Mouse (Mus musculus): Measurements from ENCODE around the gene Cfap61. TPM values are rescaled to one million over a fixed set of nuclear protein-coding genes. Genes with fewer than 3 reads are reported as not detected.

Cfap61 gene
- total RNA-seq, 2 experiments from 2014 or later = 0.95 to 1.2 TPM

DNA sequence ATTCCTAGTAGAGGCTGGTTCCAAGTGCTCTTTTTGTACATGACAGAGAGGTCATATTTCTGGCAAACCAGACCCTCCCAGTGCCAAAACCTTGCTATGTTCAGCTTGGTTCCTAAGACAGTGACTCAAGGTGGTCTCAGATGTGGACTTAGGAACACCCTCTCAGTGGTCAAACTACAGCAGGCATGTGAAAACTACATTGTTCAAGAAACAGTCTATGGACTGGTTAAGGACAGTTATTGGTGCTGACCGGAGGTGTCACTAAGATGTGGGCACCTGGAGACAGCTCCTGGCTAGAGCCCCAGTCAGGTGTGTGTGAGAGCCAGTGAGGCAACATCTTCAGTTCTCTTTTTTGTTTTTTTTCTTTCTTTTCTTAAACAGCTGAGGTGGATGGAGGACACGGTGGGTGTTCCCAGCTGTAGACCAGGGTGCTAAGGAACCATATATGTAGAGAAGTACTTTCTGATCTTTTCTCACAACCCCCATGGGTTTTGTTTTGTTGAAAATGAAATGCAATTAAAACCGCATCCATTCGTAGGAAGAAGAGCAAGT is 304.7 kb downstream of the Cfap61 start:
- DNase-seq (ENCODE audit: low spot score) = no peak
- intact Hi-C loops (cut with DNase I) = no loop called here

DNA sequence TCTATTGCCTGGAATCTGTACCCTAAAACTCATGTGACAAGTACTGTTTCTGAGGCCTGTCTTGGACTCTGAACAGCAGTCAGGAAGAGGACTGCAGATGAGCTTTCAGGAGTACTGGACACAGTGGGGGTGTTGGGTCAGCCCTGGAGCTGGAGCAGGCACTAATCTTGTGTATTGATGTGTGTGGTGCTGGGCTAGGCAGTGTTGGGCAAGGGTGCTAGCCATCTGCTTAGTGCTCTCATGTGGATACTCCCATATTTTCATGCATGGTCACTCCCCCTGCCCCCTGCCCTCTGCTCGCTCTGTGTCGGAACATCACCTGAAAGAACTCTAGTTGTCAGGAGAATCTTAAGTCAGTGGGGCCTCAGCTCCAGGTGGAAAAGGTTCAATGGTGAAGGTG is 309.5 kb downstream of the Cfap61 start:
- DNase-seq (ENCODE audit: low spot score) = no peak
- intact Hi-C loops (cut with DNase I) = no loop called here

DNA sequence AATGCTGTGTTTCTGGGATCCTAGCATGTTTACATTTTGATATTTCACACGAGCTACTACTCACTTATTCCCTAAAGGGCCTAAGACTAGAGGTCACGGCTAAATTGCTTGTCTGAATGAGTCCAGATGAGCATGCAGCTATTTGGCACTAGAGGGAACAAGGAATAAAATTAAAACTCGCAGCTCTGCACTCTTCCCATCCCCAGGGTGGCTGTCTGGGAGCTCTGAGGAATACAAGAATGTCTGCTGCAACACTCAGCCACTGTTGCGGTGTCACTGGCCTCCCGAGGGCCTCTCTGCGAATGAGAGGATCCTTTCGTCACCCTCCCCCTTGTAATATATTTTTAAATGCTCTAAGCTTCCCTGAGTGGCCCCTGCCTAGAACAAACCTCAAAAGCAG is 310.8 kb downstream of the Cfap61 start:
- no peak for DNase-seq (ENCODE audit: low spot score)
- intact Hi-C loops (cut with DNase I) = no loop called here

DNA sequence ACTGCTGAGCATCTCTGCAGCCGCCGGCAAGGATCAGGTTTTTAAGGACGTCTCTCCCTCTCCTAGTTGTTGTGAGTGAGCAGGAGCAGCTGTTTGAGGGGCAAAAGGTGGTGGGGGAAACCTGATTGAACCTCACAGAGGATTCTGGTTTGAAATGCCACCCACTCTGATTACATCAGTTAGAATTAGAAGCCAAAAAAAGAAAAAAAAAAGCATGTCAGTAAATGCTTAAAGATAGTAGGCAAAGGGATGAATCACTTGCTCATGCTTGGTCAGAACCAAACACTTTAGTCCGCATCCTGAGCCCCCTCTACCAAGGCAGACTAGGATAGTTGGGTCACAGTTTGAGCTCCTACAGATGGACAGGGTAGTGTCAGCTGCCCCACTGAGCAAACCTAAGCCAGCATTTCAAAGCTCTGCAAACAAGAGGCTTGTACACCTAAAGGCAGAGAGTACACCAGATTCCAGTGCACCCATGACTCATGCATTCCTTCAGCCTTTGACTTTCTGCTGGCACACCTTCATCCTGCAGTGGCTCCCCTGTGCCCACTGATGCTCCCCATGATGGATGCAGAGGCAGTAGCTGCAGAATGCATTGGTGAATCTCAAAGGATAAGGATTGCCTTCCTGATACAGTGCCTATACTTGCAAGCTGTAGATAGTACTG is 312.0 kb downstream of the Cfap61 start:
- intact Hi-C loops (cut with DNase I) = no loop called here

DNA sequence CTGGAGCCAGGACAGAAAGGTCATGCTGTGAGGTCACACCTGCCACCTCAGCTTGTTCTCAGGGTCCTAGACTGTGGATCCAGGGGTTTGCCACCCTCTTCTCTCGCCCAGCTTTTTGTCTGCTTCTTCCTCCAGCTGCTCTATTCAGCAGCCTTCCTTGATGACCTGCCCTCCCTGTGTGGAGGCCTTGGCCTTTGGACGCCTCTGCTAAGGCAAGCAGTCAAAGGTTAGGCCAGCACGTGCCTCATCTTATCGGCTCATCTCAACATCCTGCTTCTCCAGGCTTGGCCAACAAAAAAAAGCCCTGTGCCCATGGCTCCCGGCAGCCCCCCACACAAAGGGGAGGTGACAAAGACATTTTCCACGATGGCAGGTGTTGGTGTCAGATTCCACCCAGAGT is 313.0 kb downstream of the Cfap61 start:
- intact Hi-C loops (cut with DNase I) = no loop called here
- DNase-seq (ENCODE audit: low spot score) = no peak

More for the DNA sequence above, 312.0 kb downstream of the Cfap61 start:
- no peak for DNase-seq (ENCODE audit: low spot score)

DNA sequence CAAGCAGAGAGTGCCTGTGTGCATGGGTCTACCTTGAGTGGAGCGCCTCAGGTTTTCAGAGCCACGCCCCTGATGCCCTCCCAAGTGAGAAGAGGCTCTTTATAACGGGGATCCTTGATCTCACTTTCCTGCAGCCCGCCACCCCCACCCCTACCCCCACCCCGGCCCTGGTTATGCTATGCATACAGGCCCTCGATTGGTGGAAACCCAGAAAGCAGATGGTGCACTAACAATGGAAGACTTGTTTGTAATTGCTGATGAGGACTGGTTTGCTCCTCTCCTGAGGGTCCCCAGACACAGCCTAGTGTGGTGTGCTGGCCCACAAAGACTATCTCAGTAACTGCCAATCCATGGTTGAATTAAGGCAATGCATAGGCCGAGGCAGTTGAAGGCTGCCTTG is 314.4 kb downstream of the Cfap61 start:
- no peak for DNase-seq (ENCODE audit: low spot score)
- intact Hi-C loops (cut with DNase I) = no loop called here

DNA sequence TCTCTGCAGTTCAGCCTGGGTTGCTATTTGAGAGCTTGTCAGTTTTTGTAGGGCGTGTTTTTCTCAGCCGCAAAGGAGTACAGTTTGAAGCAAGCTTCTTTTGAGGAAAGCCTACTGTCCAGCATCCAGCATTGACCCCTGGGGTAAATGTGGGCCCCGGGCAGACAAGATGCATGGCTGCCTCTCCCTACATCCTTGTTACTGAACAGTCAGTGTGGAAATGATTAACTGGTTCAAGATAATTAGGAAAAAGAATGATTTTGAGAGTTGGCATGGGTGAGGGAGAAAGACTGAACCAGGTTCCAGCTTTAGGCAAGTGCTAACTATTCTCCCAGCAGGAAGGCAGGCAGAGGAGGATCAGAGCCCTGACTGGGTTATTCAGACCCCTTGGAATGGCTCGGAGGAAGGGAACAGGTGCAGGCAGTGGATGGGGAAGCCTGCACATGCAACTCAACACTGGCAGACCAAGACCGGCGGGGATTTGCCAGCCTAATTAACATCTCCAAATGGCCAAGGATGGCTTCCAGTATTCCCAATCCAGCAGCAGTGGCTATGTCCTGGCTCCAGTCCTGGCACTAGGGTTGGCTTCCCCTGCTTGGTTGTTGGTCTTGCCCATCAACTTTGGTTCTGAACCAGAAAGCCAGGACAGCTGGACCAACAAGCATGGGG is 315.8 kb downstream of the Cfap61 start:
- no peak for DNase-seq (ENCODE audit: low spot score)
- intact Hi-C loops (cut with DNase I) = loop anchor here (10.0 kb wide), 1 partner anchor 296 kb away; no protein-coding TSS in a partner anchor

DNA sequence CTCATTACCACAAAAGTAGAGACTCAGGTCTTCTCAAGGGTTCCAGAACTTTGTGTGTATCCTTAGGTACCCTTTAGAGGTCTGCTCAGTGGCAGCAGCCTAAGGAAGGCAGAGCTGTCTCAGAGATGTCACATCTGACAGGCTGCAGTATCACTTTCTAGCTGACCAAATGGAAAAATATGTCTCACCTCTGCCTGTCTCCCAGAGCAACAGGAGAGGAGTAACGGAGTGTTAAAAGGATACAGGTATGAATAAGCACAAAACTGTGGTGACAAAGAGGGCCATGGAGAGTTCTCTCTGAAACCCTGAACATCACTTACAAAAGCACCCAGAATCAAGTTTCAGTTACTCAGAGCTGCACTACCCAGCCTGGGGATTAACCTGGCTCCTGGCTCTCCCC is 319.8 kb downstream of the Cfap61 start:
- no peak for DNase-seq (ENCODE audit: low spot score)
- intact Hi-C loops (cut with DNase I) = loop anchor here (10.0 kb wide), 1 partner anchor 300 kb away; no protein-coding TSS in a partner anchor

DNA sequence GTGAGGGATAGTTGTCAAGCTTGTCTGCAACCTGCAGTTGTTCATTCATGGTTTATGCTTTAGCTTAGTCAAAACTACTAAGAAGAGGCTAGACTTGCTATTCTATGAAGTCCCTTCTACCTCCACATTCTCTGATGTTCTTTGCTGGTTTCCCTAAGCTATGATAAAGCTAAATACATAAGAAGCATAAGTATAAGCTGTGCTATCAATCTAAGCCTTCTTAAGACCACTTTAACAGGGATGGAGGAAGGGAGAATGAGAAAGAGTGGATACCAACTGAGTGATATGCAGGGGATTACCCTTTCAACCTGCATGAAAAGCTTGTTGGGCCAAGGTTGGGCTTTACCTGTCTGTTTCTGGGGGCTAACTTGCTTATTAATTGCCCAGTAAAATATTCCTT is 321.1 kb downstream of the Cfap61 start:
- DNase-seq (ENCODE audit: low spot score) = no peak
- intact Hi-C loops (cut with DNase I) = loop anchor here (10.0 kb wide), 1 partner anchor 301 kb away; no protein-coding TSS in a partner anchor

DNA sequence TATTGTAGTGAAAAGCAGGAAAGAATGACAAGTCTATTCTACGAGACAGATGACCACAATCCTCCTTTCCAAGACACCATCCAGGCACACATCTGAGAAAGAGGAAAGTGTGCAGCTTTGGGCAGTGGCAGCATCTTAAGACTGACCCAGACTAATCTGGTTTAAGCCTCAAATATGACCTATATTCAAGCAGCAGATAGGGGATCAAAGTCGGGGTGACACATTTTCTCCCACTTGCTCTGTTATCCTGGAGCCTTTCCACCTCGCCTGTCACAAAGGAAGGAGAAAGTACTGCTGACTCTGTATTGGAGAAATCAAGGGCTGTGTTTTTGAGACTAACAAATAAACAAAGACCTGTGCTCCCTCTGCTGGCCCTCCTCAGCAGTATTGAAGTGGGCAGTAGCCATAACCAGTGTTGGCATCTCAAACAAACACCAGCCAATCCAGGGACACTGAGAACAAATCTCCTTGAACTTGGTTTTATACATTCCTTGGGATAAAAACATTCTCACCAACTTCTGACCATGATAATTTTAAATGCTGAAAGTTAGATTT is 321.8 kb downstream of the Cfap61 start:
- intact Hi-C loops (cut with DNase I) = loop anchor here (10.0 kb wide), 1 partner anchor 302 kb away; no protein-coding TSS in a partner anchor
- no peak for DNase-seq (ENCODE audit: low spot score)

DNA sequence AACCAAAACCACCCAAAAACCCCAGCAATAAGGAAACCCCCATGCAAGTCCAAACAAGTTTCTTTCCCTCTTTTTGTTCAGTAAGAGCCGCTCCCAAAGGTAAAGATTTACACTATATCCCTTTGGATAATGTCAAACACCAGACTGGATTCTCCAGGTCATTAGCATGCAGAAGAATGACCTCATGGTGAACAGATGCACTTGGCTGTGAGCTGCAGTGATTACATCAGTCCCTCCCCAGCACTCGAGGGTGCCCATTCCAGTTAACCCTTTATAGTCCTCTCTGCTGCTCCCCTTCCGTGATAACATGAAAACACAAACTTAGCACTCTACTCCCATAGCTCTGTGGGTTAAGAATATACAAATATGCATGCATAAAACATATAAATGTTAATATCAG is 322.5 kb downstream of the Cfap61 start:
- no peak for DNase-seq (ENCODE audit: low spot score)
- intact Hi-C loops (cut with DNase I) = loop anchor here (10.0 kb wide), 1 partner anchor 302 kb away; no protein-coding TSS in a partner anchor

DNA sequence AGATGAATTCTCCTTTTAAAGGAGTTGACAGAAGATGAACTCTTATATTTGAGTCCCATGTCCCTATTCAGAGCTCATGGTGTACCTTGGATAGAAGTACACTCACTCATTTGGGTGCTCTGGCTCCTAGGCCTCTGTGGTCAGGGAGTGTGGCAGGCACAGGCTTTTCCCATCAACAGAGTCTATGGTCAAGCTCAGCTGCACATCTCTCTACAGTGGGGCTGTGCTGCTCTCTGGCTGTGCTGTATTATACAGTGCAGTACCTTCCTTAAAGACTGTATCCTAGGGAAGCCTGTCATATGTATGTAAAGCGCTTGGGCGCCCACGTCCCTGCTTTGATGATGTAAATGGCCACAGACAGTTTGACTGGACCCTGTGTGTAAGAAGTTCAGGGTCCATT is 323.0 kb downstream of the Cfap61 start:
- DNase-seq (ENCODE audit: low spot score) = no peak
- intact Hi-C loops (cut with DNase I) = loop anchor here (10.0 kb wide), 1 partner anchor 303 kb away; no protein-coding TSS in a partner anchor

DNA sequence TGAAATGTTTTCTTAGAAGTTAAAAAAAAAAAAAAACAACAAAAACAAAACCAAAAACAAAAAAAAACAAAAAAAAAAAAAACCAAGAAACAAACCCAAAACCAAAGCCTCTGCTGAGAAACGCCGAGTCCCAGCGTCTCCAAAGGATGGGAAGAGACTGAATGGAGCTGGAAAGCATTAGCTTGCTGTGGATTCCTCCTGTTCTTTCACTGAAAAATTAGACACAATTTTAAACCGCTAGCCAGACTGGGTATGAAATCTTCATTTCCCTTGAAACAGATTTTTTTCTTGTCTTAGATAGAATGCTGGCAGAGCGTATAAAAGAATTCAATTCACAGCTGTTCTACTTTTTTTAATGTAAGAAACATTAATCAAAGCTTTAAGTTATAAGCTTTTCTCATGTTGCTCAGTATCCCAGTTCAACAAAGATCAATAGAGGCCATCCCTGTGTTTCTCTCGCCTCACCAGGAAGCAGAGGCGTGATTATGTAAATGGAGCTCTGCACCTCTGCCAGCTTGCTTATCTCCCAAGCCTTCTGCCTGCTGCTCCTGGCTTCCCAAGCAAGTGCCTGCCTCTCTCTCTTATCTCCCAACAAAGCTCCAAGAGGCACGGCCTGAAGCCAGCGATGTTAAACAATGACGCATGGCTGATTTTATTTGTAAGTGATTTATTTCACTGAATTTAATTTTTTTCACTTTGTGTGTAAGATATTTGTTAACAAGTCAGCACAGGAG is 324.3 kb downstream of the Cfap61 start:
- intact Hi-C loops (cut with DNase I) = loop anchor here (10.0 kb wide), 1 partner anchor 304 kb away; no protein-coding TSS in a partner anchor
- DNase-seq (ENCODE audit: low spot score) = no peak

DNA sequence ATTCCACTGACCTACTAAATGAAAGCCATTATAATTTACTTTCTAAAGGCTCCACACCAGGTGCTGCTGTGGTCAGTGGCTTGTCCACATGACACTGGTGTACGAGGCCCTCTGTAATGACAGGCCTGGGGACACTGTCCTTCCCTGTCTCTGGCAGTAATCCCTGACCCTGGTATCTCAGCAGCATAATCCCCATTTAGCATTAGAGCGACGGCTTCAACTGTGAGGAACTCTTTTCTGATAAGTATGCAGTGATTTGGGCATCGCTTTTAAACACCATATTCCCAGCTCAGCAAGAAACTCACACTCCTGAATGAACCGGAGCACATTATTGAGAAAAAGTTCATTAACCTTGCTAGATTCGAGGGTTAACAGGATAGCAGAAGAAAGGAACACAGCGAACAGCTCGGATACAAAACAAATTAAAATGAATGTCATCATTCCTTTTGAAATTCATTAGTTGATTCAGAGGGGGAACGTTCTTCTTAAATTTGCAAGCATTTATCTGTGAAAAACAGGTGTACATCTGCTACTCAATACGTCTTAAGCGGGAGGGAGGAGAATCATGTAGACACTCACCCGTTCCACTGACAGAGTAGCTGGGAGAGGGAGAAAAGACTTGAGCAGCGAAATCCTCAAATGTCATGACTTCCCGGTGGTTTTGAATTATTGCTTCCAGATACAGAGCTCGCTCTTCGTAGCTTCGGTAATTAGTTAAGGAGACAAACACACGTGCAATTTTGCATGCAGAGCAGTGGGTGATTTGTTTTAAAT is 325.4 kb downstream of the Cfap61 start:
- DNase-seq (ENCODE audit: low spot score) = no peak
- intact Hi-C loops (cut with DNase I) = loop anchor here (10.0 kb wide), 1 partner anchor 305 kb away; no protein-coding TSS in a partner anchor

DNA sequence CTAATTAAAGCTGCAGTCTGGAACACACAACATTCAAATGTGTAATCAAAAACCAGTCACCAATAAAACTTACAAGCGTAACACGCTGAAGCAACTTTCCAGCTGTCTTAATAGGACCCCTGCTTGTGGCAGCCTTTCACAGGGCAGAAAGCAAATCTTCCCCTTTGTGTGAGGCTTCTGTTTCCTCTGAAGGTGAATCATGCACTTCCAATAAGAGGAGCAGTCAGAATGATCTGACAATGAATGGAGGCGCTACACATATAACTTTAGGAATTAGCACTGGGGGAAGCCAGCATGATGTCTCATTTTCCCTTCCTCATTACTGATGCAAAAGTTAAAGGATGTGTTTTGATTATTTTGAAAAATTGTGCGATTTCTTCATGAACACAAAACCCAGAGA is 326.6 kb downstream of the Cfap61 start:
- no peak for DNase-seq (ENCODE audit: low spot score)
- intact Hi-C loops (cut with DNase I) = no loop called here

DNA sequence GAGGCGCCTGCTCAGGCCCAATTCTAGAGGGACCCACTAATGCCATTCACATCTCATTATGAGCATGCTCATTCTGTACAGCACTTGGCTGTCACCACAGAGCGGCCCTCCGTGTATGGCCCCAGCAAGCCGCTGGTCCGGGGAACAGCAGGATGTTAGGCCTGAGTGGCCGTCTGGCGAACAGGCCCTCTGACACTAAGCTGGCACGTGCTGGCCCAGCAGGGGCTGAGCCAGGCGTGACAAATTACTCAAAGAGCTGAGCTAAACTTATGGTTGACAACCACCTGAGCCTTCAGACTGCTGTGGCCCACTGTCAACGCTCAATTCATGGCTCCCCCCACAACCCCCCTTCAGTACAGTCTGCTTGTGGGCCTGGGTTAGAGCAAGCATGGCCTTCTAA is 327.6 kb downstream of the Cfap61 start:
- DNase-seq (ENCODE audit: low spot score) = no peak
- intact Hi-C loops (cut with DNase I) = no loop called here

DNA sequence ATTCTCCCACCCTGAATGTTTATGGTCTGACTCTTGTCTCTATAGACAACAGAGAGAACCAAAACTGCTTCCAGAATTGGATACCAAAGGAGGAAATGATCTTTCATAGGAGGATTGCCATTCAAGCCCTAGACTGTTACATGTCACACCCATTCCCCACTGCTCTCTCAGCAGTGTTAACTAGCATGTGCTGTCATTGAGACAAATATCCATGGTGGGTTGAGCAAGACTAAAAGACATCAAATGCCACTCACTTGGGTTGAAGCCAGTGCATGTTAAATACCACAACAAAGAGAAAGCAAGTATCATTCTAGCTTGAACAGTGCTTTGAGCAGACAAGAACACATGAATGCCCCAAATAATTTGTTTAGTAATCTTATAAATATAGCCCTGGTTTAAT is 328.4 kb downstream of the Cfap61 start:
- intact Hi-C loops (cut with DNase I) = no loop called here
- DNase-seq (ENCODE audit: low spot score) = no peak

All from heart, postnatal 25 days (tissue).